Mouse (Mus musculus): Measurements from ENCODE around the gene Mcm3ap. TPM values are rescaled to one million over a fixed set of nuclear protein-coding genes. Genes with fewer than 3 reads are reported as not detected.

Gene Mcm3ap
- polyA plus RNA-seq, 1 experiment = not detected

DNA sequence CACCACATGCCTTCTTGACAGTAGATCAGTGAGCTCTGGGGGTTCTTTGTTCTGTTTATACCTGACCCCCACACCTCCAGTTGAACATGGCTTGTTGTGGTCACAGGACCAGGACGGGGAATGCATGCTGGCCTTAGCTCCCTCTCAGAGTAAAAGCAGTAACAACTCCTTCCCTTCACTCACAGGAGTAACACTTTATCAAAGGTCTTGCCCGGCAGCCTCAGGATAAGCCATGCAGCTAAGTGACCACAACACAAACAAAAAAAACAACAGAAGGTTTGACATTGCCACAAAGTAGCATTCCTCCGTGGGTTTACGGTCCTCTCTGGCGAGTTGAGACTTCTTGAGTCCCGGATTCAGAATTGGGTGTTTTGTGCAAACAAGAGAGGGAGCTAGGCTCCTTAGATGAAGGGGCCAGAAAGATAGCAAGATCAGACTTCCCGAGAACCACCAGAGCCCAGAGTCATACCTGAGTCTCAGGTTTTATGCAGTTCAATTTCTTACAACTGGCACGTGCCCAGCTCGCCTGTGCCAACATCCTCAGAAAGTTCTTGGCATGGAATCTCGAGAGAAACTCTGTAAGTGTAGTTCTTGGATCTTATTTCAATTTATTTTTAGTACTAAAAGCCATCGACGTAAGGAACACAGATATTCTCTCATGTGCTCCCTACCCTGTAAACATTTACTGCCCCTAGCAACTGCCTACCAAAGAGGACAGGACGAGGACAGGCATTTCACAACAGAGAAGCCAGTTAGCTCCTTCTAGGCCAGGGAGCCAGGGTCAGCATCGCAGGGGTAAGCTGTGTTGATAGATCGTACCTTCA, 21.1 kb upstream of the Mcm3ap start:
- 73% methylated on average over 15 of the region's 15 CpGs for WGBS

DNA sequence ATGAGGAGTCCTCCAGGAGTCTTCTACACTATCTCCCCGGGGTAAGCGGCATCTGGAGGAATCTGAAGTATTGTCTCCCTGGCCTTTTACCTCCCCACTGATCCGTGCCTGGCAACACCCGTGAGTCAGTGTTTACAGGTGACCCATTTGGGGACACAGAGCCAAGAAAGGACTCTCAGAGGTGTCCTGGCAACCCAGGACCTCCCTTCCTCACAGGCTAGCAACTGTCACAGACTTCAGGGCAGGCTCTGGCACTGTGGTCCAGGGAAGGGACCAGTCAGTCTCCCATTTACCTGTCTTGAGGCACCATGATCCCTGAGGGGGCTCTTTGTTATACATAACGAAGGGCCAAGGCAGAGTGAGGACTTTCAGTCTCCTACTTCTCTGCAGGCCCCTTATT, 19.9 kb upstream of the Mcm3ap start, which contains the start of gene 2610028H24Rik:
Gene 2610028H24Rik (plus strand): TSS at position 231 of the 400 bp plus-strand sequence.
- H3K4me3 ChIP-seq (ENCODE audit: insufficient read depth, low read depth, low read length) = no peak within 1 kb of the TSS
- TF ChIP-seq POLR2A (IDR thresholded peaks at IDR 0.05; ENCODE audit: insufficient read depth, low read depth, low read length) (no peak), CTCF (IDR thresholded peaks at IDR 0.05; ENCODE audit: insufficient read depth, low read depth, low read length) (no peak)
- H3K27ac ChIP-seq (ENCODE audit: insufficient read depth, low read depth, low read length) = no peak within 1 kb of the TSS
- 62% methylated on average over 5 of the region's 5 CpGs for WGBS
- no peaks in the 10 kb centered on the region for H3K4me1 ChIP-seq (ENCODE audit: control insufficient read depth, insufficient read depth, low read length)

More for the DNA sequence above, 21.1 kb upstream of the Mcm3ap start:
- Histone ChIP-seq H3K27ac (ENCODE audit: insufficient read depth, low read depth, low read length) (no peak overlapping the region), H3K4me1 (ENCODE audit: control insufficient read depth, insufficient read depth, low read length) (0 out of 2 replicates have a peak, but pooled peaks cover 4% of the 10 kb centered on the region), H3K4me3 (ENCODE audit: insufficient read depth, low read depth, low read length) (no peak overlapping the region)
- TF ChIP-seq POLR2A (IDR thresholded peaks at IDR 0.05; ENCODE audit: insufficient read depth, low read depth, low read length) = no peak
- TF ChIP-seq CTCF (IDR thresholded peaks at IDR 0.05; ENCODE audit: insufficient read depth, low read depth, low read length) = no peak

DNA sequence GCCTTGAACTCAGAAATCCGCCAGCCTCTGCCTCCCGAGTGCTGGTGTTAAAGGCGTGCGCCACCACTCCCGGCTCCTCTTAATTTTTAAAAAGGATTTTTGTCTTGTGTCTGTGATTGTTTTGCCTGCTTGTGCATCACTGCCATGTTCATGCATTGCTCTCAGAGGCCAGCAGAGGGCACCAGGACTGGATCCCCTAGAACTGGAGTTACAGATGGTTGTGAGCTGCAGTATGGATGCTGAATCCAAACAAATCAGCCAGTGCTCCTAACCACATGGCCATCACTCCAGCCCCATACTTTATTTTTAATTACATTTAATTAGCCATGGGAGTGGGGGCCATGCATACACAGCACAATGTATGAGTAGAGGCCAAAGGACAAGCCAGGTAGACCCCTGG, 13.4 kb upstream of the Mcm3ap start:
- WGBS = 58% methylated on average over 5 of the region's 5 CpGs
- Histone ChIP-seq H3K4me3 (ENCODE audit: insufficient read depth, low read depth, low read length) (no peak overlapping the region), H3K27ac (ENCODE audit: insufficient read depth, low read depth, low read length) (no peak overlapping the region), H3K4me1 (ENCODE audit: control insufficient read depth, insufficient read depth, low read length) (no peaks in the 10 kb centered on the region)
- TF ChIP-seq CTCF (IDR thresholded peaks at IDR 0.05; ENCODE audit: insufficient read depth, low read depth, low read length) (no peak), POLR2A (IDR thresholded peaks at IDR 0.05; ENCODE audit: insufficient read depth, low read depth, low read length) (no peak)

DNA sequence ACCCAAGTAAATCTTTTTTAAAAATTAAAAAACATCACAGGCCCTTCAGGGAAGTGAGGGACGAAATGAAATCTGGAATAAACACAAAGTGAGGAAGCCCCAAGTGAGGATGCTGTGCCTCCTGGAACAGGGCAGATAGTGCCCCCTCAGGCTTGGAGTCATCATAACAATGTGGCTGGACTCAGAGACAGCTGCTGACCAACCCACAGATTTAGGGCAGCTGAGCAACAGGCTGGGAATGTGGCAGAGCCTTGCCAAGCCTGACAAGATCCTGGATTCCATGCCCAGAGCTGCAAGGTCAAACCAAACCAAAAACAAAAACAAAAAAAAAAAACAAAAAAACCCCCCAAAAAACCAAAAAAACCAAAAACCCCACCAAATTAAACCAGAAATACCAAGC, 7.5 kb upstream of the Mcm3ap start:
- Histone ChIP-seq H3K27ac (ENCODE audit: insufficient read depth, low read depth, low read length) (no peak overlapping the region), H3K4me3 (ENCODE audit: insufficient read depth, low read depth, low read length) (no peak overlapping the region), H3K4me1 (ENCODE audit: control insufficient read depth, insufficient read depth, low read length) (no peaks in the 10 kb centered on the region)
- TF ChIP-seq POLR2A (IDR thresholded peaks at IDR 0.05; ENCODE audit: insufficient read depth, low read depth, low read length) (no peak), CTCF (IDR thresholded peaks at IDR 0.05; ENCODE audit: insufficient read depth, low read depth, low read length) (no peak)
- 93% methylated on average over 1 of the region's 1 CpGs for WGBS

DNA sequence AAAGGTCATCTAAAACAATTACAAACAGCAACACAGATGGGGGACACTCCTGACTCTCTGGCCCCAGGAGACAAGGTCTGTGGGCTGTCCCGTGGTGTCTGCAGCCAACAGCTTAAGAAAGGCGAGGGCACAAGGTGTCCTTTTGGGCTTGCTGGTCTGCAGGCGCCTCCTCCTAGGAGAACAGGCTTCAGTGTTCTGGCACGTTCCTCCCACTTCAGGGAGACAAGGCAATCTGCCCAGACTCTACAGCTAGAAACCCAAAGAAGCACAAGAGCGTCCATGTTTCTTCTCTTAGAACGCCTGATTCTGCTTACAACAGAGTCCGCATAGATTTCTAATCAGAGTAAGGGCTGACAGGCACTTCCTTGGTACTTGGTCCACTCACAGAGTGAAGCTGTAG, 6.4 kb upstream of the Mcm3ap start:
- Histone ChIP-seq H3K4me3 (ENCODE audit: insufficient read depth, low read depth, low read length) (no peak overlapping the region), H3K27ac (ENCODE audit: insufficient read depth, low read depth, low read length) (no peak overlapping the region), H3K4me1 (ENCODE audit: control insufficient read depth, insufficient read depth, low read length) (no peaks in the 10 kb centered on the region)
- 91% methylated on average over 7 of the region's 7 CpGs for WGBS
- TF ChIP-seq POLR2A (IDR thresholded peaks at IDR 0.05; ENCODE audit: insufficient read depth, low read depth, low read length) = no peak
- no peak for TF ChIP-seq CTCF (IDR thresholded peaks at IDR 0.05; ENCODE audit: insufficient read depth, low read depth, low read length)

DNA sequence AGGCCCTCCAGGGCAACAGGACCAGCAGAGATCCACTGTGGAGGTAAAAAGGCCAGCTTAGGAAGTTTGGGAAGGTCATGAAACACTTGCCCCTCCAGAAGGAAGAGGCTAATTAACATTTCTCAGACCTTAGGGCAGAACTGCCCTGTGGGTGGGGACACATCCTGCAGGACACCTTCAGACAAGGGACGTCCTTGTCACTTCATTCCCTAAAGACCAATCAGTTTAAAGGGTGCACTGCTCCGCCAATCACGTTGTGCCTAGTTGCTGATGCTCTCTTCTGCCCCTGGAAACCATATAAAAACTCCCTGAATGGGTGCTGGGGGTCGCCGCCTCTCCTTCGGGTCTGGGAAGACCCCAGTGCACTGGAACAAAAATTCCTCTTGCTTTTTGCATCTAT, 6.0 kb upstream of the Mcm3ap start:
- Histone ChIP-seq H3K4me1 (ENCODE audit: control insufficient read depth, insufficient read depth, low read length) (no peaks in the 10 kb centered on the region), H3K27ac (ENCODE audit: insufficient read depth, low read depth, low read length) (no peak overlapping the region), H3K4me3 (ENCODE audit: insufficient read depth, low read depth, low read length) (no peak overlapping the region)
- WGBS = 89% methylated on average over 6 of the region's 6 CpGs
- TF ChIP-seq CTCF (IDR thresholded peaks at IDR 0.05; ENCODE audit: insufficient read depth, low read depth, low read length) = no peak
- TF ChIP-seq POLR2A (IDR thresholded peaks at IDR 0.05; ENCODE audit: insufficient read depth, low read depth, low read length) = no peak

DNA sequence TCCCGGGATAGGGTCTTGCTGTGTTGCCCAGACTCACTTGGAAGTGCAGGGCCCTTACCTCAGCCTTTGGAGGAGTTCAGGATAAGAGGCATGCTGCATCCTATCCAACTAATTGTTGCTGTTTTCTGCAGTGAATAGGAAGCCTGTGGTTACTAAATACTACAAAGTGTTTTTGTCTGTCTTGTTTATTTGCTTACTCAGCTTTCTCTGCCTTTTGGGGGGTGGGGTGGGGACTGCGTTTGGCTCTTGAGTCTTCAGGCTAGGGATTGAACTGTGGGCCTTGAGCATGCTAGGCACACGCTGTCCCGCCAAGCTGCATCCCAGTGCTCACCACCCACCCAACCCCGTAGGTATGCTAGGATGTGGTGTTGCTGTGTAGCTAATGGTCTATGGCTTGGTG, 5.0 kb downstream of the Mcm3ap start:
- TF ChIP-seq CTCF (IDR thresholded peaks at IDR 0.05; ENCODE audit: insufficient read depth, low read depth, low read length) (no peak), POLR2A (IDR thresholded peaks at IDR 0.05; ENCODE audit: insufficient read depth, low read depth, low read length) (no peak)
- Histone ChIP-seq H3K27ac (ENCODE audit: insufficient read depth, low read depth, low read length) (no peak overlapping the region), H3K4me1 (ENCODE audit: control insufficient read depth, insufficient read depth, low read length) (peaks cover 27% of the 10 kb centered on the region), H3K4me3 (ENCODE audit: insufficient read depth, low read depth, low read length) (no peak overlapping the region)
- 80% methylated on average over 5 of the region's 5 CpGs for WGBS

DNA sequence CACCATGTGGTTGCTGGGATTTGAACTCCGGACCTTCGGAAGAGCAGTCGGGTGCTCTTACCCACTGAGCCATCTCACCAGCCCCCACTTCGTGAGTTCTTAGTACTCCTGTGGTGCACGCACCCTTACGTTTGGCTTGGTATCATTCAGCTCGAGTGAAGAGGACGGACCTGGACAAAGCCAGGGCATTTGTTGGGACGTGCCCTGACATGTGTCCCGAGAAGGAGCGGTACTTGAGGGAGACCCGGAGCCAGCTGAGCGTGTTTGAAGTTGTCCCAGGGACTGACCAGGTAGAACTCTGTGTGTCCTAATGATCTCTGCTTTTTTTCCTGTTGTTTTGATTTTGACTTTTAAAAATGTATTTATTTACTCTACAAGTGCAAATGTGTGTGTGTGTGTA, 12.1 kb downstream of the Mcm3ap start:
- WGBS = 93% methylated on average over 13 of the region's 13 CpGs
- no peak overlapping the region for H3K27ac ChIP-seq (ENCODE audit: insufficient read depth, low read depth, low read length)
- no peak overlapping the region for H3K4me3 ChIP-seq (ENCODE audit: insufficient read depth, low read depth, low read length)
- no peaks in the 10 kb centered on the region for H3K4me1 ChIP-seq (ENCODE audit: control insufficient read depth, insufficient read depth, low read length)
- TF ChIP-seq POLR2A (IDR thresholded peaks at IDR 0.05; ENCODE audit: insufficient read depth, low read depth, low read length) (no peak), CTCF (IDR thresholded peaks at IDR 0.05; ENCODE audit: insufficient read depth, low read depth, low read length) (no peak)

DNA sequence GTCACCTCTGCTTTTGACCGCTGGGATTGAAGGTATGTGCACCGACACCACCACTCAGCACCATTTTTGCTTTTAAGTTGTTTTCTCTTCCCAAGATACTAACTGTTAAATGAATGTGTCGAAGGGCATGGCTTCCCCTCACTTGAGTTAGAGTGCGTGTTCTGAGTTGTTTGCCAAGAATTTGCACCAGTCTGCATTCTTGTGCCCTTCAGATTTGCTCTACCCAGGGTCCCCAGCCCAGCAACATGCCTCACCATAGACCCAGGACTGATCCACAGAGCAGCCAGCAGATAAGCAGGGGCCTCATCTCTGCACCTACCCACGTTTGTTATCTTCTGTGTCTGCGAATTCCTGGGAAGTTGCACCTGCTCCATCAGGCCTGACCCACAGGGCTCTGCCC, 12.8 kb downstream of the Mcm3ap start:
- TF ChIP-seq CTCF (IDR thresholded peaks at IDR 0.05; ENCODE audit: insufficient read depth, low read depth, low read length) (no peak), POLR2A (IDR thresholded peaks at IDR 0.05; ENCODE audit: insufficient read depth, low read depth, low read length) (no peak)
- H3K4me3 ChIP-seq (ENCODE audit: insufficient read depth, low read depth, low read length) = no peak overlapping the region
- WGBS = 95% methylated on average over 6 of the region's 6 CpGs
- H3K4me1 ChIP-seq (ENCODE audit: control insufficient read depth, insufficient read depth, low read length) = no peaks in the 10 kb centered on the region
- H3K27ac ChIP-seq (ENCODE audit: insufficient read depth, low read depth, low read length) = no peak overlapping the region

Measured in olfactory bulb, adult 2 months (tissue).